Mouse (Mus musculus): Measurements from ENCODE around the gene Xrcc5. TPM values are rescaled to one million over a fixed set of nuclear protein-coding genes. Genes with fewer than 3 reads are reported as not detected.

Gene Xrcc5
- polyA plus RNA-seq, 2 experiments from 2014 or later: 28.3 to 31.8 TPM

DNA sequence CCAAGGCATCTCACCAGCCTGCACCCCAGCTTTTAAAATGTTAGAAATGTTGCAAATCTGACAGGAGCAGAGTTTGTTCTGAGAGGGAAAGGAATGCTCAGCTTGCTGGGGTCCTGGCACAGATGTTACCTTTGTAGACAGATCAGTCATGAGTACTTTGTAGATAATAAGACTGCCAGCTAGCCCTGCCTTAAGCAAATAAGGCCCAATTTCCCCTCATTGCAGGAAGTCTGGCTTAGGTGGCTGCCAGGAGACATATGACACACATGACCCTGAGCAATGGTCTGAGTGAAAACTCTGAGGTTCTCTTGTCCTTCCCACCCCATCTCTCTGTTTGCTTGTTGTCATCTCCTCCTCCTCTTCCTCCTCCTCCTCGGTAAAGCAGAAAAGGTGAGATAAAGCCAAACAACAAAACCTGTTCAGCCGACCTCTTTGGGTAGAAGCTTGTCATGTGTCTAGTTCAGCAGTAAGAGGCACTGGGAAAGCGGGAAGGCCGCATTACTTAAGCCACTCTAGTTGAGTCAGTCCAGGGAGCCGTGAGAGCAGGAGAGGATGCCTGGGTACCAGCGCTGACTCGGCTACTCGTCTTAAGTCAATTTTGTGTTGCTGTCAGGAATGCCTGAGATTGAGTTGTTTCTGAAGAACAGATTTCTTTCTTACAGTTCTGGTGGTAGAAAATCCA is 92.6 kb downstream of the Xrcc5 start:
- ATAC-seq: no peak

DNA sequence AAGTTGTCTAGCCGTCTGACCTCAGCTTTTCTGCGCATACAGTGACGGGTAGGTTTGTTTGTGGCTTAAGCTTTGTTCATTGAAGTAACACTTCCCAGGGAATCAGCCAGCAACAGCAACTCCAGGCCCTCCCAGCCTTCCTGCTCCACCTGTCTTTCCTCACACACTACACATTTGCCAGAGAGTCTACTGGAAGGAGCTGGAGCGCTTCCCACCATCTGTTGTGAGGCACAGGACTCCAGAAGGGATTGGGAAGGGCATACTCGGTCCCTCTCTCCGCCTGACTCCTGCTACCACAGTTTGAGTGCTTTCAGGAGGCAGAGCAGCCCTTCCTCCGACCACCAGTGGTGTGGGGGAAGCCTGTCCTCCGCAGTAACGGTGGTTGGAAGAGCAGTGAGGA is 93.4 kb downstream of the Xrcc5 start:
- ATAC-seq: no peak

DNA sequence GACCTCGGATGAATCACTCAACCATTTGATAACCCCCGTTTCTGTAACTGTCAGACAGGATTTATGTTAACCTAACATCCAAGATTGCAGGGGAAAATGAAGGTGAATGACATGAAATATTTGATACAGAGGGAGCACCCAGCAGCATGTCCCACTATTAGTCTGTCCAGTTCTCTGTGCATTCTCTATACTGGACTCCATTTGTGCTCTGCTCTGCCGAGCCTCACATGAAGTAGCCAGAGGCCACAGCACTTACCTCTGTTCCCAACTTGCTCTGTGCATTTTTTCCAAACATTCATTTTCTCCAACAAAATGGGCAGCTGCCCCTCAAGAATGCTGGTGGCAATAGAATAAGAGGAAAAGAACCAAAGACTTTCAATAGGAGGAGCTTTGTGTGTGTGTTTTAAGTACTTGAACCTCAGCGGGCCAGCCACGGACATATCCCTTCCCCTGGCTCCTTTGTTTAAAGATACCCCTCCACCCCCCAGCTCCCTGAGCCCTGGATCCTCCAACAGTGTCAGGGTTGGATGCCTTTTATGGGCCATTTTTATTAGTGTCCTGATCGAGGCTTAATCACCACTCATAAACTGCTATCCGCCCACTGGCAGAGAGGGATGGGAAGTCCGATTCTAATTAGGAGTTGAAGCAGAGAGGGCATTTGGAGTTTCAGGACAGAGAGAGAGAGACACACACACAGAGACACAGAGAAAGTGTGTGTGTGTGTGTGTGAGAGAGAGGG is 94.3 kb downstream of the Xrcc5 start:
- no peak for ATAC-seq

DNA sequence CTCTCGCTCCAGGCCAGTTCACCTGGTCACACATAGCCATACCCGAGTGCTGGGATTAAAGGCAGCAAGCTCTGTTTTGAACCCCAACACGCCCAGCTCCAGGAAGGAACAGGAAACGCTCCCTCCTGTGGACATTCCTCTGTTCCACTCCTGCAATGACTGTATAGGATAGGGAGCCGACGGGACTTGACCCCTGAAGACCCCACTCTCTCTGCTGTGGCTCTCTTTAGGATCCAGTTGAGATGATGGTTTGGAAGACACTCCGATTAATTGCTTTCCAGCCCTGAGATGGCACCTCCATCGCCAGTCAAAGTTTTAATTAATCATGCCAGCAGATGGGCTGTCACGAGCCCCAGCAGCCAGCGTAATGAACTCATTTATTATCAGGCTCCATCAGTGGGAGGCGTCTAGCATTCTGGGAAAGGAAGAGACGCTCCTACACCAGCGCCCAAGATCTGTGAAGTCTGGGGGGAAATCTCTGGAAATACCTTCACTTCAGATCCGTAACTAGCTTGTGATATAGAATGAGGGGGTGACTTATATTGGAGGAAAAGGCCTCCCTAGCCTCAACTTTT is 99.4 kb downstream of the Xrcc5 start:
- no peak for ATAC-seq

DNA sequence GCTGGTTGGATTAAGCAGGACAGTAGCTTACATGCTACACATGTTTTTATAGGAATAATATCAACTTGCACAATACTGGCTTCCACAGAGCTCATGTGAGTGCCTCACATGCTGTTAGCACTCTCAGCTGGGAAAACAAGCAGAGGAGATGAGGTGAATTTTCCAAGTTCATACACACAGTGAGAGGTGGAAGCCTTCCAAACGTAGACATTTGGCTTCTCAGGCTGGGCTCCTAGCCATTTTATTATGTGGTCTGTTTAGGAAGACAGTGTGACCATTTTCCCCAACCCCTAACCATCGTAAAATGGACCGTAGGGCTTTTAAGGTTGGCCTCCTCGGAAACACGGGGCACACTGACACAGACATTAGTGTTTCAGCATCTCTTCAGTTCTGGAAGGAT is 102.7 kb downstream of the Xrcc5 start:
- ATAC-seq: no peak

DNA sequence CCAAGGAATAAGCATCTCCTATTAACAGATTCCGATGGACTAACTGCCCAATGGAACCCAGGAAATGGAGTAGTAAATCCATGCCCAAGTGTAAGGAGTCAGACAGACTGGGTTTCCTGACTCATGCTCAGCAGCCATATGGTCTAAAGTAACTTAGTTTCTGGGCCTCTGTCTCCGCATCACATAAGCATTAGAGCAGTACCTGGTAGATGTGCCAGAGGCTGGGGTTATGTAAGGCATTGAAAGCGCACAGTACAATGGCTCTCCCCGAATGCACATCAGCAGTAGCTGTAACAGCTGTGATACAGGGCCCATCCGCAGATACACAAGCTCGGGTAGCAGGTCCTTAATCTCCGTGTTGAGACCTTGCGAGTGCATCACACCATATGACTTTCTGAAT is 103.9 kb downstream of the Xrcc5 start:
- ATAC-seq: no peak

DNA sequence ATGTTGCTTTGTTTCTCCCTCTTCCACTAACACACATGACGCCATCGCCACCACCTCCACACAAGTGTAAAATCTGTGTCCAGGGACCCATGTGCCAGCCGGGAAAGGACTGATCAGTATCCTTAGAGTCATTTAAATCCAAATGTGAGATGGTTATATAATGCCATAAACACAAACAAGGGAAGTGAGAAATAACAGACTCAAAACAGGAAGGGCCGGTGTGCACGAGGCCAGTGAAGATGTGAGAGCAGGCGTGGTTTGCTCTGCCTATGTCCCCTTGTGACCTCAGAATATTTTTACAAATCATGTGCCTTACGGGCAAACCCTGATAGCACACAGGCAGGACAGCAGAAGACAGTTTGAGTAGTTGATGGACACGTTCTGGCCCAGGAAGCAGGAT is 106.0 kb downstream of the Xrcc5 start:
- ATAC-seq: no peak

DNA sequence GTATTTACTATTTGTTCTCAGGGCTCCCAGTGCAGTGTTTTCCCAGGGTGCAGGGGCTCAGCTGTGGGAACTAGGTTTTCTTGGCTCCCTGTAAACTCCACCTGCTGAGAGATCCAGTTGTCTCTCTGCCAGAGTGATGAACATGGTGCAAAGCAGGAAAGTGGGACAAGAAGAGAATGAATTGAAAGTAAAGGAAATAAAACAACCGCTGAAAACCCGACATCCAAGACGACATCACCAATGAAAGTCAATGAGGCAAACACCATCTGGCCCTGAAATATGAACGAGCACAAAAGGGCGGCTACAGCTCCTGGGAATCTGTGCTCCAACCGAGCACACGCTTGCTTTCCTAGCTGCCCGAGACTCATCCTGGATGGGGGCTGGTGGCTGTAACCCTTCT is 106.9 kb downstream of the Xrcc5 start:
- ATAC-seq: no peak

DNA sequence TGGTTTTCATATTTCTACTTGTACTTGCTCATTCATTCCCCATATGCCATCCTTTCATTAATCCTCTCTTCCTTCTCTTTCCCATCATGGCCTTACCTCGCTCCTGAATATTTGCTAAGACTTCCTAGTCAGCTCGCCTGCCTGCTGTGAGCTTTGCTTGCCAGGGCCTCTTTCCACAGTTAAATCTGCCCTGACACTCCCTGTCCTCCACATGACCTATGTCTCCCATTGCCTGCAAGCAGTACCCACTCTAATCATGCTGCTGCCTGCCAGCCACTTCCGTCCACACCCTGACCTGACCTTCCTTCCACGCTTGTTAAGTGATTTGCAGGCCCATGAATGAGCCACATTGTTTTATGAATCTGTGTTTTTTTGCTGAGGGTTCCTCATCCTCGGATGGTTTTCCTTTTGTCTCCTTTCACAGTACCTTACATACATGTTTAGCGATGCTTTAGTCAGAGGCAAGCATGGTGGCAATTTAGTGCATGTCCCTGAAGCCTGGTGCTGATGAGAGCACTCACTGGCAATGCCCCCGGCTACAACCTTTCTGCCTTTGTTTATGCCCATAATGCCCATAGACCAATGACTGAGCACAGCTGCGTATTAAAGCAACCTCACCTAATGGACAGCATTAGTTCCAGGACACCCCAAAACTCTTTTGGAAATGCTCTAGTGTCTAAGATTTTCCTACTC is 107.5 kb downstream of the Xrcc5 start:
- no peak for ATAC-seq

DNA sequence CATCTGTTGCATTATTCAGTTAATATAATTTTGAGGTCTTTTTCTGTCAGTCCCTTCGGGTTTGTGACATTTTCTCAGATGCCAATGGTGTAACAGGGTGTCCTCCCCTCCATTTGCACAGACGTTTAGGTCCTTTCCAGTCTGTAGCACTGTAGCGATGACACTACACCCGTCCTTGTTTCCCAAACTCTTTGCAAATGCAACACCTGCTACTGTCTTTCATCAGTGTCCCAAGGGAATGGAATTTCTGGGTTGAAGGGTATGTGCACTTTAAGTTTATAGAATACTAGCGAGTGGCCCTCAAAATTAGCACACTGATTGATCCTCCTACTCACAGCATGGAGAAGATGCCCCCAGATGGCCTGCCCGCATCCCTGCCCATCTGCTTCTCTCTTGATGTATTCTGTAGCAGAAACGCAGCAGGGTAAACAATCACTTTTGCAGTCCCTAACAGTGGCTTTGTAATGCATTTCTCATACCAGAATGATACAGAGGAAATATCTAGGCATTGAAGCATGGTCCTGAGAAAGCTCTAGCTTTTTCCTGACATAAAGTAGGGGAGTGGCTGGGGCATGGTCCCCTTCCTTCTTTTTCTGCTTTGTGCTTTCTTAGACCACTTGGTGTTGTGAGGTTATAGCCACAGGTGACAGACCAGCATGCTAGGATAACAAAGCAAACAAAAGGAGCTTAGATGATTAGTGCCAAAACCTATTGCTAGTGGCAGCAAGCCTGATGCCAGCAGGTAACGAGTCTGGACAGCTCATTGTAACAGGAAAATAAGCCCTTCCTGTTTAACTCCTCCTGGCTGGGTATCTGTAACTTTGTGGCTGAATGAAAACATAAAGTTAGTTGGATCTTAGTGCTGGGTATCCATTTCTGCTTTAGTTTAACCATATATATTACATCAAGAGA is 111.8 kb downstream of the Xrcc5 start:
- ATAC-seq: no peak

DNA sequence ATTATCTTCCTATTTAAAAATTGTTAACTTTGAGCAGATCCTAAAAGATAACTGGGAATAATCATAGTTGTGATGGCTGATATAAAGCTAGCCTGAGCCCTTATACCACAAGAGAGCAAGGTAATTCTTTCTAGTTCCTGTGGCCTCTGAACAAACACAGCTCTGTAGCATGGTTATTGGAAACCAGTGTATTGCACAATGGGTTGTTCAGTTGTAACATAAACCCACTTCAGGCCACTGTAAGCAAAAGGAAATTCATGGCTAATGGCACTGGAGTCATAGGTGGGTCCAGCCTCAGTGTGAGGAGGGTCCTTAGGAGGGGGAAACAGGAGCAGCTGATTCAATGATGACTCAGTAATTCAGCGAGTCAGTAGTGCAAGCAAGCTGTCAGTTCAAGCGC is 113.0 kb downstream of the Xrcc5 start:
- no peak for ATAC-seq

DNA sequence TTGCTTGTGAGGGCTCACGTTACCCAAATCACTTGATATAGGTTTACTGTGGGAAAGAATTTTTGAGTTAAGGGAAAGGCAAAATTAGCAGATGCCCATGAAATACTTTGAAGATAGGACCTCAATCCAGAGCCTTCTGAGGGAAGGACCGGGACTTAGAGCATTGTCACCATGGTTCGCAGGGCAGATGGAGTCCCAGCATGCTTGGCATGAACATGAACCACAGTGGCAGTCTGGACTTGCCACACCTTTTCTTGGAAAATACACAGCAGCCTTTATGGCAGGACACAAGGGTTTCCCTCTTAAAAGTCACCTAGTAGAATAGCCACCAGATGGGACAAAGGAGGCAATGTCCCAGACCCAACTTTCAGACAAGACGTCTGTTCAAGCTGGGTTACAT is 114.9 kb downstream of the Xrcc5 start:
- ATAC-seq: no peak

DNA sequence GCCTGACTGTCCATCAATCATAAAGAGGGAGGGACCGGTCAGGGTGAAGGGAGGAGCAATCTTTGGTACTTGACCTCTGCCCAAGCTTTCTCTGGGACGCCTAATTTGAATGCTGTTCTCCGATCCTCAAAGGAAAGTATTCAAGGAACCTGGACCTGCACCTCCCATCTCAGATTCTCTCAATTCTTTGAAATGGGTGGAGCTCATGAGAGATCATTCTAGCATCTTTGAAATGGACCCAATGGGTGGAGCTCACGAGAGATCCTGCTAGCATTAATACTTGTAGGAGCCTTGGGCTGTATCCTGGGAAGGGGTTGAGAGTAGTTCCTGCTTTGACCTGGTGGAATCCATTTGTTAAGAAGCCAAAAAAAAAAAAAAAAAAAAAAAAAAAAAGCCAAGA is 119.2 kb downstream of the Xrcc5 start:
- ATAC-seq: no peak

DNA sequence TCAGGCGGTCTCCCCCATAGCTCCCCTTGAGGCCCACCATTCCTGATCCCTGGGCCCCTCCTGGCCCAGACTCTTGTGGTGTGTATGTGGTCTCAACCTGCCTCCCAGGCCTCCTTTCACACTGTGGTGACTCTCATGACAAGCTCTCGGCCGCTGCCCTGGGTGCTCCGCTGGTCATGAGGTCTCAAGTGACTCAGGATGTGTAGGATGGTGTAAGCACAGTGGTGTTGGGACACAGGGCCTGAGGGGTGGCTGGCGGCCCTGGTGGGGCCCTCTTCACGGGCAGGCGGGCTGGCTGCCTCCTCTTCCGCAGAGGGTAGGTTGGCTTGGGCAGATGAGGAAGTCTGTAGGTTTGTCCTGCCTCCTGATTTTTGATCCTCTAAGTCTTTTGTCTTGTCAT is 121.3 kb downstream of the Xrcc5 start:
- ATAC-seq: no peak

DNA sequence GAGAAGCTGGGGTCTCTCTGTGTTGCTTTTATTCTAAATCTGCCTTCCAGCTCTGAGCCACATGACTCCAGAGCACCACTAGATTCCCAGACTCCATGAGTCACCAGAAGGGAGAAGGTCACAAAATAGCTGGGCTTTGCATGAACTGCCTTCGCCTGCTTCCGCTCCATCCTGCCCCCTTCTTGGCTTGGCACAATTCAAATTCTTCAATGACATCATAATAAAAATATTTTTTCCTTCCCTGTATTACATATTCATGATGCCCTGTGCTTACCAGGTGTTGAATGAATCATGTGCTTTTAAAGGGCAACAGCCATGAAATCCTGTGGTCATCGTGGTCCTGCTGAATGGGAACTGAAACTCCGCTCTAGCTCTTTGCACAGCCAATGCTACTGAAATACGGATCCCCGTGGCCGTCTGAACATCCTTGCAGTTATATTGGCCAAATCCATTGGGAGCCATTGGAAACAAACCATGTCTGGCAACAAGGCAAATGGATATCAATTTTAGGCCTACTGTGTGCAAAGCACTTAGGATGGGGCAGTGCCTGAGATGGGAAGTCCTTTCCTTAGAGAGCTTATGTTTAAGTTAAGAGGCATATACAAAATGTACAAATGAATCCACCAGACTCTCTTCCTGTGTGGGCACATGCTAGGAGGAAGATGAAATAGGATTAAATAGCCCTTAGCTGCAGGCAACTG is 122.0 kb downstream of the Xrcc5 start:
- ATAC-seq: no peak

DNA sequence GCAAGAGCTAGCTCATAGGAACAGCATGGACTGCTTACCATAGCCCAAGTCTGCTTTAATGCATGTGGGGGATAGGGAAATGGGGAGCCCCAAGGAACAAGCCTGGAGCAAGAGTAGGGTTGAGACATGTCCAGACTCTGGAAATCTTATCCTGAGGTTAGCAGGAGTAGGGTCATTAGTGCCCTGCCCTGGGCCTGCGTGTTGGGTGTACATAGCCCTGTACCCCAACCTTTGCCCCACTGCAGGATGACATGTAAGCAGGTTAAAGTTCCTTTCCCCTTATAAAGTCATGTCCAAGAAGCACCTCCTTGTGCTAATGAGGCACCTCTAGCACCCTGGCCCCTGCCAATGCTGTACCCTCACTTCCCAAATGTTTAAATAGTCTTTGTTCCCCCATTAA is 125.4 kb downstream of the Xrcc5 start:
- ATAC-seq: no peak

DNA sequence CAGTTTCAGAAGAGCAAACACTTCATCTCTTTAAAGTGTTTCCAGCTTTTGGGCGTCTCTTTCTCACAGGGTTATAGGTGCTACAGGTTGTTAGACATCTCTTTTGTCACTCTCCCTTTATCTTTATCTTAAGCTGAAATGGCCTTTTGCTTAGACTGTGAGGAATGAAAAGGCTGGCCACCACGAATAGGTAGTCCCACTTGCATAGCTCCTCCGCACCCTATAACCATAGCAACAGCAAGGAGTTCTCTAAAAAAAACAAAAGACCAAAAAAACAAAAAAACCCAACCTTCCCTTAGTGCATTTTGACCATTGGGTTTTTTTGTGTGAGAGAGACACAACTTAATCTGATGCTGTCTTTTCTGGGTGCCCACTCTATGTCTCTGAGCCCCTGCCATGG is 127.3 kb downstream of the Xrcc5 start:
- ATAC-seq: no peak

DNA sequence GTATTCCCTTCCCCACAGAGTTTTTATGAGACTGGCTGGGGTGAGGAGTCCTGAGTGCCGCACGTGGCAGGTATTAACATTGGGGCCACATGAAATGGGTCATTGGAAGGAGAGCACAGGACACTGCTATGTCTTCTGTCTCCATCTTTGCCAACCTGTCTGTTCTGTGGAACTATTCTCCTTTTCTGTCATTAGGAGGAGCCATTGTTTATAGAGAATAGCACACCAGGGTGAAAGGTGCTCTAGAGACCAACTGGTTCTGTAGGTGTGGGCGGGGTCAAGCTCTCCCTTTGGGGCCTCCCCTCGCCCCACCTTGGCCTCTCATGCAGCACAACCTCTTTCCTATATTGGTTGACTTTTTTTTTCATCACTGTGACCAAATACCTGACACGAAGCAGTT is 129.7 kb downstream of the Xrcc5 start:
- no peak for ATAC-seq

DNA sequence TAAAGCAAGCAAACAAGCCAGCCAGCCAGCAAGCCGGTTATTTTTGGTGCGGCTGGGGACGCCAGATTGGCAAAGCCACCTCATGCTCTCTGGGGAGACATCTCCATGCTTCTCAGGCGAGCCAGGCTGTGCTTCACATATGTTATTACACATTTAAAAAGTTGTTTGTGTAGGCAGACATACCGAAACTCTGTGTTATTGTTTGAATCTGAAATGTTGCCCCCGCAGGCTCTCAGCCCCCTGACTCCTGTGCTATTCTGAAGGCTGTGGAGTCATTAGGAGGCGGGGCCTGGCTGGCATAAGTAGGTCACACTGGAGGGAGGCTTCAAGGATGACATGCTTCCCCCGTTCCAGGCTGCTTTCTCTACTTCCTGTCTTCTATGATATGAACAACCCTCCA is 131.9 kb downstream of the Xrcc5 start:
- no peak for ATAC-seq

DNA sequence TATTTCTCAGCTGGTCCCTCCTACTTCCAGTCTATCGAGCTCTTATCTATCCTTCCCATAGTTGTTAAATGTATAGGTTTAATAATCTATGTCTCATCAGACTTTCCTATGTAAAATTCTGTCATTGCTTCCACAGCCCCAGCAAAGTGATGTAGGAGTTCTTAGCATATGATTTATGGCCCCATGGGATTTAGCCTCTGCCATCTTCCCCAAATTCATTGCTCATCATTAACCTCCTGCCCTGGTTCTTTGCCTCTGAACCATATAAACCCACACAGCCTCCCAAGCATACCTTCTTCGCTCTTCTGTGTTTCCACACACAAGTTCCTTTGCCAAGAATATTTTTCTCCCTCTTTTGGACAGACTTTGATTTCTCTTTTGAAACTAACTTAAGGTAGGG is 135.5 kb downstream of the Xrcc5 start:
- ATAC-seq: no peak

All from activated CD4-positive, CD25-positive, alpha-beta regulatory T cell, adult 4 months (primary cell).